Mouse (Mus musculus): ENCODE results near the gene Tbx6. TPM values are rescaled to one million over a fixed set of nuclear protein-coding genes. Genes with fewer than 3 reads are reported as not detected.

Gene Tbx6
- 0.31 and 0.38 TPM in 2 replicates for total RNA-seq (2014; rRNA removed)
- 0.10 and 0.11 TPM in 2 replicates for polyA plus RNA-seq (2015; fragmentation: Nextera tagmentation; extraction: Ambion mirVana)

- peak within 1 kb of the TSS; percentile 57 for H3K9ac ChIP-seq
- H3K36me3 ChIP-seq (ENCODE audit: insufficient read depth) = peaks cover 35% of the 10 kb centered on the region
- H3K4me1 ChIP-seq (ENCODE audit: insufficient read depth) = peaks cover 18% of the 10 kb centered on the region
- no peak for TF ChIP-seq CTCF (IDR thresholded peaks at IDR 0.05; ENCODE audit: low read depth)
- no peak for ATAC-seq
- DNase-seq = no peak
- H3K27ac ChIP-seq (ENCODE audit: low read depth, low read length) = peak within 1 kb of the TSS; percentile 83
- H3K4me3 ChIP-seq (ENCODE audit: low read depth, low read length) = peak within 1 kb of the TSS; percentile 41
- H3K4me2 ChIP-seq (ENCODE audit: low read depth) = peak within 1 kb of the TSS; percentile 86
- WGBS = 9% methylated on average over 22 of the region's 22 CpGs
- no peaks in the 10 kb centered on the region for H3K9me3 ChIP-seq (ENCODE audit: low read length)
- no peaks in the 10 kb centered on the region for H3K27me3 ChIP-seq (ENCODE audit: insufficient read depth, low read length)
These were observed at the start of gene Tbx6 for GRCm38 (mm10) chr7:126780971-126781635. TSS of gene Tbx6 (plus strand) at chr7:126781483.

DNA sequence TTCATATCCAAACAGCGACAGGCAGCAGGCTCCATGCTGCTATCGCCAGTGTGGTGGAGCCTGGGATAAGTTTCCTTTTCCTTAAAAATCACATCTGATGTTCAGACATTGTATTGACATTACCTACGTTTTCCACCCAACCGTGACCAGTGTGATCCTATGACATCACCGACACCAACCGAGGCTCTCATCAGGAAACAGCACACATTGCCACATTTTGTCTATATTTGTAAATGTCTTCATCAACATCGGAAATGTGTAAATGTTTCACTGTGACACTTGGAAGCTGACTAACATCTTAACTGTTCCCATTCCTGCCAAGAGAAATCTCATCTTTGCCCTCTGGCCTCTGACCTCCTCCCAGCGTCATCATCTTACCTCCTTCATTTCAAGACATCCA is 45.2 kb upstream of the Tbx6 start:
- H3K36me3 ChIP-seq (ENCODE audit: insufficient read depth) = no peaks in the 10 kb centered on the region
- 85% methylated on average over 8 of the region's 8 CpGs for whole genome bisulfite sequencing
- no peak for TF ChIP-seq CTCF (IDR thresholded peaks at IDR 0.05; ENCODE audit: low read depth)
- DNase-seq (no peak), ATAC-seq (no peak)
- H3K4me1 ChIP-seq (ENCODE audit: insufficient read depth) = no peaks in the 10 kb centered on the region
- no peaks in the 10 kb centered on the region for H3K27me3 ChIP-seq (ENCODE audit: insufficient read depth, low read length)
- H3K9ac ChIP-seq = no peak overlapping the region
- no peak overlapping the region for H3K27ac ChIP-seq (ENCODE audit: low read depth, low read length)
- H3K9me3 ChIP-seq (ENCODE audit: low read length) = no peaks in the 10 kb centered on the region
- no peak overlapping the region for H3K4me2 ChIP-seq (ENCODE audit: low read depth)
- no peak overlapping the region for H3K4me3 ChIP-seq (ENCODE audit: low read depth, low read length)

DNA sequence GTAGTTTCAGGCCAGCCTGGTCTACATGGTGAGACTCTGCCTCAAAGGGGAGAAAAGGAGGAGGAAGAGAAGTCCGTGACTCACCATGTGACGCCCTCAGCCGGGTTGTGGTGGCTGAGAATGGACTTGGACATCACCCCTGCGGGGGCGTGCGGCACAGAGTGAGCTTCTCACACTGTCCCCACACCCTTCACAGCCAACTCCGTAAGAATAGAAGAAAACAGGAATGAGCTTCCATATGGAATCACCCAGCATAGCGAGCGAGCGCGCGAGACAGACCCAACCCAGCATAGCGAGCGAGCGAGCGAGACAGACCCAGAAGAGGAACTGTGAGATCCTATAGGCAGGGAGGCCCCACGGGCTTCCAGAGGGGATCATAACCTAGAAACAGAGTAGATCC is 41.7 kb upstream of the Tbx6 start:
- H3K4me3 ChIP-seq (ENCODE audit: low read depth, low read length) = no peak overlapping the region
- H3K9ac ChIP-seq = no peak overlapping the region
- no peak overlapping the region for H3K27ac ChIP-seq (ENCODE audit: low read depth, low read length)
- no peak for TF ChIP-seq CTCF (IDR thresholded peaks at IDR 0.05; ENCODE audit: low read depth)
- WGBS = 83% methylated on average over 17 of the region's 17 CpGs
- H3K4me1 ChIP-seq (ENCODE audit: insufficient read depth) = no peaks in the 10 kb centered on the region
- no peaks in the 10 kb centered on the region for H3K27me3 ChIP-seq (ENCODE audit: insufficient read depth, low read length)
- DNase-seq = no peak
- H3K36me3 ChIP-seq (ENCODE audit: insufficient read depth) = no peaks in the 10 kb centered on the region
- no peak for ATAC-seq
- H3K4me2 ChIP-seq (ENCODE audit: low read depth) = no peak overlapping the region
- no peaks in the 10 kb centered on the region for H3K9me3 ChIP-seq (ENCODE audit: low read length)

DNA sequence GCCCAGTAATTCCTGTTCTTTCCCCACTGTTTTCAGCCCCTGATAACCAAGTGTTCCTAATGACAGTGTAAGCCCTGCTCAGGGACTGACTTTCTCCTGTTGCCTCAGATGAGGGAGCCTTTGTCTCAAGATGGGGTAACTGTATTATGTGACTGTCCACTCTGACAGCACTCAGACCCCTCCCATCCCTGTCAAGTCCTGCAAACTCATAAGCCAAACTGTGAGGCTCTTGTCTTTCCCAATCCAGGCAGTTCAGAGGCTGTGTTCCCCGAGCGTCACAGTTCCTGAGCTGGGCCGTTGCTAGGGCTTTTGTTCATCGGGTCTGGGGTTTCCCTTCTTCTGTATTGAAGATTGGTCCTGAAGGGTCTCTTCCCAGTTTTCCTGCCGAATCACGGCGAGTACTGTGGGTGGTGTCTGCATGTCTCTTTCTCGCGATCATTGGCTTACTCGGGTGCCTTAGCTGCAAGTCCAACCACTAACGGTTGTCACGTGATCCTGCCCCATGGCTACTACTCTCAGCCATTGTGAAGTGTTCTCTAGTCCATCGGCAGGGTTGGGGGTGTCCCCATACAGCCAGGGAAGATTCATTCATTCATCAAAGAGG is 41.0 kb upstream of the Tbx6 start:
- TF ChIP-seq CTCF (IDR thresholded peaks at IDR 0.05; ENCODE audit: low read depth) = no peak
- no peaks in the 10 kb centered on the region for H3K4me1 ChIP-seq (ENCODE audit: insufficient read depth)
- ATAC-seq (no peak), DNase-seq (no peak)
- H3K36me3 ChIP-seq (ENCODE audit: insufficient read depth) = no peaks in the 10 kb centered on the region
- no peaks in the 10 kb centered on the region for H3K27me3 ChIP-seq (ENCODE audit: insufficient read depth, low read length)
- no peak overlapping the region for H3K27ac ChIP-seq (ENCODE audit: low read depth, low read length)
- 74% methylated on average over 13 of the region's 13 CpGs for WGBS
- H3K9me3 ChIP-seq (ENCODE audit: low read length) = no peaks in the 10 kb centered on the region
- no peak overlapping the region for H3K9ac ChIP-seq
- no peak overlapping the region for H3K4me2 ChIP-seq (ENCODE audit: low read depth)
- H3K4me3 ChIP-seq (ENCODE audit: low read depth, low read length) = no peak overlapping the region

DNA sequence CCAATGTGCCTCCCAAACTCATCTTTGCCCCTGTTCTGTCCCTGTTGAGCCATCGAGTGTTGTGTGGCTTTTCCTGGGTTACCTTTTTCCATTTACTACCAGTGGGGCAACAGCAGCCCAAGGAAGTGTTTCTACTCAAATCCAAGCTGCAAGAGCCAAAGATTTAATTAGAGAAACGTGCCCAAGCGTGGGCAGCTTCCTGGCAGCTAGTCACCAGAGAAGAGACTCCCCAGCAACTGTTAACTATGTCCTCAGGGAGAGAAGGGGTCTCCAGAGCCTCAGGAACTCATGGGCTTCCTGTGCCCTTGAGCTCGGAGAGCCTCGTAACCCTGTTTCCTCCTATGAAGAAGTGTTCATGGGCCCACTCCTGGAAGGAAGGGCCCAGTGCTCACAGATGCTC is 40.3 kb upstream of the Tbx6 start:
- H3K27ac ChIP-seq (ENCODE audit: low read depth, low read length) = no peak overlapping the region
- no peak for DNase-seq
- ATAC-seq = no peak
- no peak overlapping the region for H3K4me3 ChIP-seq (ENCODE audit: low read depth, low read length)
- no peak overlapping the region for H3K4me2 ChIP-seq (ENCODE audit: low read depth)
- no peak for TF ChIP-seq CTCF (IDR thresholded peaks at IDR 0.05; ENCODE audit: low read depth)
- 80% methylated on average over 5 of the region's 5 CpGs for WGBS
- no peaks in the 10 kb centered on the region for H3K4me1 ChIP-seq (ENCODE audit: insufficient read depth)
- H3K27me3 ChIP-seq (ENCODE audit: insufficient read depth, low read length) = no peaks in the 10 kb centered on the region
- no peaks in the 10 kb centered on the region for H3K36me3 ChIP-seq (ENCODE audit: insufficient read depth)
- H3K9ac ChIP-seq = no peak overlapping the region
- no peaks in the 10 kb centered on the region for H3K9me3 ChIP-seq (ENCODE audit: low read length)

- WGBS = 91% methylated on average over 5 of the region's 5 CpGs
- no peak for DNase-seq
- Histone ChIP-seq H3K9ac (no peak overlapping the region), H3K27ac (ENCODE audit: low read depth, low read length) (no peak overlapping the region), H3K4me2 (ENCODE audit: low read depth) (no peak overlapping the region), H3K9me3 (ENCODE audit: low read length) (no peaks in the 10 kb centered on the region), H3K4me3 (ENCODE audit: low read depth, low read length) (no peak overlapping the region), H3K4me1 (ENCODE audit: insufficient read depth) (no peaks in the 10 kb centered on the region), H3K36me3 (ENCODE audit: insufficient read depth) (no peaks in the 10 kb centered on the region), H3K27me3 (ENCODE audit: insufficient read depth, low read length) (no peaks in the 10 kb centered on the region)
- no peak for TF ChIP-seq CTCF (IDR thresholded peaks at IDR 0.05; ENCODE audit: low read depth)
- no peak for ATAC-seq
These were observed 39.8 kb upstream of the Tbx6 start for GRCm38 (mm10) chr7:126741452-126741851.

- no peak overlapping the region for H3K4me2 ChIP-seq (ENCODE audit: low read depth)
- DNase-seq = no peak
- H3K9me3 ChIP-seq (ENCODE audit: low read length) = no peaks in the 10 kb centered on the region
- no peak overlapping the region for H3K9ac ChIP-seq
- H3K36me3 ChIP-seq (ENCODE audit: insufficient read depth) = no peaks in the 10 kb centered on the region
- H3K4me3 ChIP-seq (ENCODE audit: low read depth, low read length) = no peak overlapping the region
- no peak for TF ChIP-seq CTCF (IDR thresholded peaks at IDR 0.05; ENCODE audit: low read depth)
- no peak overlapping the region for H3K27ac ChIP-seq (ENCODE audit: low read depth, low read length)
- 90% methylated on average over 13 of the region's 13 CpGs for WGBS
- H3K4me1 ChIP-seq (ENCODE audit: insufficient read depth) = no peaks in the 10 kb centered on the region
- ATAC-seq = no peak
- no peaks in the 10 kb centered on the region for H3K27me3 ChIP-seq (ENCODE audit: insufficient read depth, low read length)
These were observed 39.3 kb upstream of the Tbx6 start for GRCm38 (mm10) chr7:126741964-126742482.
